Mouse (Mus musculus): ENCODE data around the gene Hdac8. TPM values are rescaled to one million over a fixed set of nuclear protein-coding genes. Genes with fewer than 3 reads are reported as not detected.
A peak's percentile ranks its signal among the peaks of the same experiment; 100 is the strongest.

Gene Hdac8
- 10 to 100 TPM; 10.7 to 10.8 TPM for total RNA-seq (2021)

GRCm38 (mm10) chrX:102504644-102505481 is at the start of gene Hdac8:
Gene Hdac8, minus strand, starts transcription at chrX:102505359.
- DNase-seq, result peak; percentile 47
- intact Hi-C loops (cut with DNase I), result no loop called here

- intact Hi-C loops (cut with DNase I), result no loop called here
These were observed 4.0 kb upstream of the Hdac8 start for GRCm38 (mm10) chrX:102509205-102509604.

GRCm38 (mm10) chrX:102504179-102504578 is 980 bp downstream of the Hdac8 start:
- intact Hi-C loops (cut with DNase I), result no loop called here
- DNase-seq, result no peak

More at GRCm38 (mm10) chrX:102509205-102509604, 4.0 kb upstream of the Hdac8 start:
- no peak for DNase-seq

- peak; percentile 10 for DNase-seq
- intact Hi-C loops (cut with DNase I), result no loop called here
These were observed 11.0 kb downstream of the Hdac8 start for GRCm38 (mm10) chrX:102493992-102494730.

GRCm38 (mm10) chrX:102485575-102485974 is 19.6 kb downstream of the Hdac8 start:
- intact Hi-C loops (cut with DNase I), result no loop called here
- no peak for DNase-seq

GRCm38 (mm10) chrX:102479665-102480064 is 25.5 kb downstream of the Hdac8 start:
- DNase-seq, result no peak
- intact Hi-C loops (cut with DNase I), result loop anchor here (5.0 kb wide), 1 partner anchor 297 kb away; no protein-coding TSS in a partner anchor

GRCm38 (mm10) chrX:102478965-102479364 is 26.2 kb downstream of the Hdac8 start:
- intact Hi-C loops (cut with DNase I), result loop anchor here (5.0 kb wide), 1 partner anchor 297 kb away; no protein-coding TSS in a partner anchor
- DNase-seq, result no peak

GRCm38 (mm10) chrX:102478481-102478880 is 26.7 kb downstream of the Hdac8 start:
- intact Hi-C loops (cut with DNase I), result loop anchor here (5.0 kb wide), 1 partner anchor 296 kb away; no protein-coding TSS in a partner anchor
- no peak for DNase-seq

GRCm38 (mm10) chrX:102476784-102477183 is 28.4 kb downstream of the Hdac8 start:
- intact Hi-C loops (cut with DNase I), result loop anchor here (5.0 kb wide), 1 partner anchor 294 kb away; no protein-coding TSS in a partner anchor
- peak; percentile 71 for DNase-seq

- intact Hi-C loops (cut with DNase I), result loop anchor here (5.0 kb wide), 1 partner anchor 293 kb away; no protein-coding TSS in a partner anchor
- DNase-seq, result no peak
These were observed 29.6 kb downstream of the Hdac8 start for GRCm38 (mm10) chrX:102475555-102475954.

GRCm38 (mm10) chrX:102418343-102419127 is 86.6 kb downstream of the Hdac8 start:
- DNase-seq, result no peak
- intact Hi-C loops (cut with DNase I), result loop anchor here (10.0 kb wide), 1 partner anchor 926 kb away; no protein-coding TSS in a partner anchor

- DNase-seq, result no peak
- intact Hi-C loops (cut with DNase I), result loop anchor here (10.0 kb wide), 1 partner anchor 928 kb away; no protein-coding TSS in a partner anchor
These were observed 88.2 kb downstream of the Hdac8 start for GRCm38 (mm10) chrX:102416972-102417371.

GRCm38 (mm10) chrX:102416386-102416785 is 88.8 kb downstream of the Hdac8 start:
- no peak for DNase-seq
- intact Hi-C loops (cut with DNase I), result loop anchor here (10.0 kb wide), 1 partner anchor 928 kb away; no protein-coding TSS in a partner anchor

GRCm38 (mm10) chrX:102384765-102385164 is 120.4 kb downstream of the Hdac8 start:
- intact Hi-C loops (cut with DNase I), result no loop called here
- no peak for DNase-seq

- intact Hi-C loops (cut with DNase I), result no loop called here
- DNase-seq, result no peak
These were observed 122.0 kb downstream of the Hdac8 start for GRCm38 (mm10) chrX:102383151-102383550.

- peak; percentile 41 for DNase-seq
- intact Hi-C loops (cut with DNase I), result no loop called here
These were observed 138.6 kb downstream of the Hdac8 start for GRCm38 (mm10) chrX:102366510-102366909.

GRCm38 (mm10) chrX:102362244-102362643 is 142.9 kb downstream of the Hdac8 start:
- no peak for DNase-seq
- intact Hi-C loops (cut with DNase I), result no loop called here

GRCm38 (mm10) chrX:102353412-102353811 is 151.7 kb downstream of the Hdac8 start:
- intact Hi-C loops (cut with DNase I), result no loop called here
- DNase-seq, result no peak

- intact Hi-C loops (cut with DNase I), result no loop called here
- peak; percentile 38 for DNase-seq
These were observed 155.1 kb downstream of the Hdac8 start for GRCm38 (mm10) chrX:102349843-102350731.

Measured in left cerebral cortex, postnatal 4 days (tissue).